Mouse (Mus musculus): ENCODE results near the gene Vps11.
"Not testable (repeated sequence)": the region's sequence is repeated elsewhere in the genome, so short reads cannot be mapped to it uniquely, and the experiment has no call there.

The Vps11 gene

DNA sequence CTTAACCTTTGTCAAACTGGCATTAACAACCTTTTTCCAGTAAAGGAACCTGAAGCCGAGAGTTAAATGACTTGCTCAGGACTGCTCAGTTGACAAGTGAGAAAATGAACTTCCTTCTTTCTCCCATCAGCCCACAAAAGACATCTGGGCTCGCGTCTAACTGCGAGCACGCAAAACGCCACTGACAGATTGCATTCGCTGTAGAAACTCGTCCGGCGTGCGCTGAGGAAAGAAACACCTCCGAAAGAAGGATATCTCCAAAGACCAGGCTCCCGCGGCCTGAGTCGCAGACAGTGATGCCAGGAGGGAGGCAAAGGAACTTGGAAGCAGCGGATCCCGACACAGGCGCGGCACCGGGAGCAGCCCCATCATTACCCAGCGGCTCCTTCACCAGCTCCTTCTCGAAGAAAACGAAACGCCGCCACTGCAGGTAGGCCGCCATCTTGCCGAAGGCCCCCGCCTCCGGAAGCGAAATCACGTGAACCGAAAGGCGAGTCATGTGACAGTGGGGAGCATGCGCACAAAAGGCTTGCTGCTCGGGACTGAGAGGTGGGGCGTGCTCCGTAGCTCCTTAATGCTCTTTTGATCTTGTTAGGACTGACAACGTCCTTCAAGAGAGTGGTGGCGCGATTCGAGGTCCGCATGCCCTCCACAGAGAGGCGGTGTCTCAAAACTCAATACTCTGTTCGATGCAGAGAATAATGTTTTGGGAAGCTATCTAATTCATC is at the start of gene Vps11:
TSS of gene Vps11 (minus strand) at position 481 of the 728 bp plus-strand sequence.
- DNase-seq (ENCODE audit: low read depth, low spot score) = peak; percentile 97

DNA sequence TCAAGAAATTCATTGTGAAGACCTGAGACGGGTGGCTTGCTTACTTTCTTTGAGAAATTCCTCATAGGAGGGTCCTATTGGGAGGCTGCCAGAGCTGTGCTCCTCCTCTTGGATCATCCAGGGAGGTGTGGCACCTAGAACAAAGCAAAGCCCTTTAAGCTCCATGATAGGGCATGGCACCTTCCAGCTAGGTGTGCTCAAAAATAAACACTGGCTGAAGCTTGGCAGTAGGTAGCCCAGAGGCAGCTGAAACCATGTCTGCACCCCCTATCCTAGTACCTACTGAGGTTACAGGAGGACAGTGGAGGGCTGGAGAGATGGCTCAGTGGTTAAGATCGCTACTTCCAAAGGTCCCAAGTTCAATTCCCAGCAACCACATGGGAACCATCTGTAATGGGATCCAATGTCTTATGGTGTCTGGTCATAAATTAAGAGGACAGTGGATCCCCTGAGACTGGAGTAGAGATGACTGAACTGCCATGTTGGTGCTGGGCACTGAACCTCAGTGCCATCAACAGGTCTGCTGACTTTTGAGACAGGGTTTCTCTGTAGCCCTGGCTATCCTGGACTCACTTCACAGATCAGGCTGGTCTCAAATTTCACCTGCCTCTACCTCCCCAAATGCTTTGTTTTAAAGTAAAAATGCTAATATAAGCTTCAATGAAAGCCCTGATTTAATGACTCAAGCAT is 49.3 kb upstream of the Vps11 start:
- DNase-seq (ENCODE audit: low read depth, low spot score) = no peak

DNA sequence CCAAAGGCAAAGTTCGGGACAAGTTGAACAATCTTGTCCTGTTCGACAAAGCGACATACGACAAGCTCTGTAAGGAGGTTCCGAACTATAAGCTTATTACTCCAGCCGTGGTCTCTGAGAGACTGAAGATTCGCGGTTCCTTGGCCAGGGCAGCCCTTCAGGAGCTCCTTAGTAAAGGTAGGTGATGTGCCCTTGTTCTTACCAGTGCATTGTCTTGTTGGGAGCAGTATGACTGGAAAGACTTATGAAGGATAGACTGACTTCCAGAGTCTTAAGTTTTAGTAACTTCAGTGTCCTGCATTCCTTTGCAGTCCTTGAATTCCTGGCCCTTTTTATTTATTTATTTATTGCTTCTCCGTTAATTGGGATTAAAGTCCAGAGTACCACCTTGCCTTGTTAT is 47.2 kb upstream of the Vps11 start:
- not testable (repeated sequence) for DNase-seq (ENCODE audit: low read depth, low spot score)

DNA sequence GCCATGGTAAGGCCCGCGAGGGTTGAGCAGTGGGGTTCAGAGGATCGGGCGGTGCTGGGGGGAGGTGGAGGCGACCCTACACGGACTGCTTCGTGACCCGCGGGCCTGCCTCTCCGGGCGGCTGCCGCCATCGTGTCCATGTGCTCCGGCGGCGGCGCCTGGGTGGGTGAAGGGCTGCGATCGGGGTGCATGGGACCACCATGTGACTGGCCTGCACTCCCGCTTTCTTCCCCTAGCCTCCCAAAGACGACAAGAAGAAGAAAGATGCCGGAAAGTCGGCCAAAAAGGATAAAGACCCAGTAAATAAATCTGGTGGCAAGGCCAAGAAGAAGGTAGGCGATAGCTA is 46.3 kb upstream of the Vps11 start:
- DNase-seq (ENCODE audit: low read depth, low spot score) = no peak

DNA sequence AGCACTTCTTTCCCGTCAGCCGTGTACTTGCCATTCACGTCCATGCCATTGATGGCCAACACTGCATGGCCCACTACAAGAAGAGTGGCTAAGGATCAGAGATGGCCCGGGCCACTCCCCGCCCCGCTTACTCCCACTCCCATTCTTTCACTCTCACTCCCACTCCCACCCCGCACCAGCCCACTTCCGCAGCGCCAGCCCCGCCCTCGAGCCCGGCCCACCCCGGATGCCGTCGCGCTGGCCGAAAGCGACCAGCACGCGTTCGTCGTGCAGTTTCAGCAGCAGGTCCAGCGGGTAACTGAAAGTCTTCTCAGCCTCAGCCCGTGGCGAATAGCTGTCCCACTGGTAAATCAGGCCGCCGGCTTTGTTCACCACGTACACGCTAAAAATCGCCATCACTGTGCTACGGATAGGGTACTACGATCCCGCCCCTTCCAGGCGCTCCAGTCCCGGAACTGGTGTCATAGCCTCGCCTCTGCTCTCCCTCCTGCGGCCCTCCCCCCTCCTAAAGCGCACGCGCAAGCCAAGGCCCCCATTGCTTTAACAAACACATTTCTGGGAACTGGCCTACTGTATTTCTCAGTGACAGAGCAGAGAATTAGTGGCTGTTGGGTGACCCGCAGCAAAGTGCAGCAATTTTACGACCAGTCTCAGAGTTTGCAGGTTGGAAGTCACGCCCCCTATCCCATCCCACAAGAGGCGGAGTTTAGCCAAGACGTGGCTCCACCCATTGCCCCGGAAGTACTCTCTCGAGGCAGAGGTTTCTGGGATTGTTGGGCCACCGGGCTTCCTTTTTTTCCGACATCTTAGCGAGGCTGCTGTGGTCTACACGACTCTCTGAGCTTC is 45.7 kb upstream of the Vps11 start, which contains the start of the genes Rps25 and Trappc4:
TSS of gene Rps25 (plus strand) at position 234 of the 846 bp plus-strand sequence.
TSS of gene Trappc4 (minus strand) at position 695 of the 846 bp plus-strand sequence.
- DNase-seq (ENCODE audit: low read depth, low spot score) = peak; percentile 95

DNA sequence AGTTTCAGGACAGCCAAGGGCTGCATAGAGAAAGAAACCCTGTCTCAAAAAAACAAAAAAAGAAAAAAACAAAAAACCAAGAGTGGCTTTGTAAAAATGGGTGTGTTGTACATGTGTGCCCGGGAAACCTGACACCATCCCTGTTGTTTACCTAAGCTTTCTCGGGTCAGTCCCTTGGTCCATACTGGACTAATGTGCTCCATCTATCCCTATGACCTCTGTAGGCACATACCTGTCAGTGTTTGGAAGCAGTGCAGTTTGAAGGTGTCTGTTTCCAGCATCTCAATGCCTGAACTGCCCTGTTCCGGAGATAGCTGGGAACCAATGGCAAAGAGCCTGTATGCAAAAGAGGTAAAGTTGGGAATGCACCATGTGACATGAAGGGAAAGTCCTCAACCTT is 43.5 kb upstream of the Vps11 start:
- no peak for DNase-seq (ENCODE audit: low read depth, low spot score)

DNA sequence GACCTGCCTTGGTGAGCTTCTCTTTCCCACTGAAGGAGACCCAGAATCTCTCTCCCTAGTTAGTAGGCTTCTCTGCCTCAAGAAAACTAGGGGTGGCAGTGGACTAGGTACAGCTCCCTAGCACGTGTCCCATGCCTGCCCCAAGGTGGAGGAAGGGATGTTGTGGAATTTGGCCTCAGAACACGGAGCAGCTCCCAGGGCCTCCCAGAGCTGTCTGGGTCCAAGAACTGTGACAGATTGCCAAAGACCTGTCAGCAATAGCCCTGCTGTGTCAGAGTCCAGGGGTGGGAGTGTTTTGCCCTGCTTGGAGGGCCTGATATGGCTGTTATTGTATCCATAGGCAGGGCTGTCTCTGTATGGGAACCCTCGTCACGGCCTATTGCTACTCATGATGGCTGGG is 39.6 kb upstream of the Vps11 start:
- no peak for DNase-seq (ENCODE audit: low read depth, low spot score)

DNA sequence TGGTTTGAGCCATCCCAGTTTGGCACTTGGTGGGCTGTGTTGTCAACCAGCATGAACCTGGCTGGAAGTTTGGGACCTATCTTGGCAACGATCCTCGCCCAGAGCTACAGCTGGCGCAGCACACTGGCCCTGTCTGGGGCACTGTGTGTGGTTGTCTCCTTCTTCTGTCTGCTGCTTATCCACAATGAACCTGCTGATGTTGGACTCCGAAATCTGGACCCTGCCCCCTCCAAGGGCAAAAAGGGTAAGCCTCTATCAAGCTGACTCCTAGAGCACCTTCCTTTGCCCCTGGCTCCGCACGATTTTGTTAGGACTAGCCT is 38.3 kb upstream of the Vps11 start:
- no peak for DNase-seq (ENCODE audit: low read depth, low spot score)

DNA sequence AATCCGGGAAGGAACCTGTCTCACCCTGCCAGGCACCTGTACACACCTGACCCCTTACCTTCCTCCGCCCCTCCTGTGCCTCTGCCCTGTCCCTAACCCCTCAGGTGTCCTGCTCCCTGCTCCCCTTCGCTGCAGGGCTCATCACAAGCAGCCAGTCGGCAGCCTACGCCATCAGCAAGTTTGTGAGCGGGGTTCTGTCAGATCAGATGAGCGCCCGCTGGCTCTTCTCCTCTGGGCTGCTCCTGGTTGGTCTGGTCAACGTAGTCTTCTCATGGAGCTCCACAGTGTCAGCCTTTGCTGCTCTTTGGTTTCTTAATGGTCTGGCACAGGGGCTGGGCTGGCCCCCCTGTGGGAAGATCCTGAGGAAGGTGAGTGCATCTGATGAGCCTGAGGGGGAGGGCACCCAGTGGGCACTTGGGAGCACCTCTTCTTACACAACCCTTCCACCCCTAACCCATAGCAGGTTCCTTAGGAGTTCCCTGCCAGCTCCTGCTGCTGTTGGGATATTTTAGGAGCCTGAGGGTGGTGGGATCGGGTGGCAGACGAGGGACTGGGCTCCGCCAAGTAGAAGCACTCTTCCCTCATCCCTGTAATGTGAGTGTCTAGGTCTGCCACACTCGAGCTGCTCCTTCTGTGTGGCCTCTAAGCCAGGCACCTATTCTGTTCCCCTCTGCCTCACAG is 37.8 kb upstream of the Vps11 start:
- DNase-seq (ENCODE audit: low read depth, low spot score) = no peak

DNA sequence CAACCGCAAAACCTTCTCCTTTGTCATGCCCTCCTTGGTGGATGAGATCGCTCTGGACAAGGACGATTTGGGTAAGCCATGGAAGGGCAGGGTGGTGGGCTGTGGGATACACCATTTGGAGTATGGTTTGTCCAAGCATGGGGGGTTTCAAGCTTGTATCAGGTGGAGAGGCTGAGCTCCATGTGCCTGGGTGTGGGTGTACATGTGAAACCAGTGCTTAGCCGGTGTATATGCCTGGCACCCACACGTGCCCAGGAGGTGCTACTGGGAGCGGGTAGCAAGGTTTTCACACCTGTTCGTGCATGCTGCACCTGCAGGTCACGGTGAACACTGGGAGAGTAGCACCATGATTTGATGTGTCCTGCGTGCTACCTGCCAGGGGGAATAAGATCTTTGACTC is 37.1 kb upstream of the Vps11 start:
- no peak for DNase-seq (ENCODE audit: low read depth, low spot score)

DNA sequence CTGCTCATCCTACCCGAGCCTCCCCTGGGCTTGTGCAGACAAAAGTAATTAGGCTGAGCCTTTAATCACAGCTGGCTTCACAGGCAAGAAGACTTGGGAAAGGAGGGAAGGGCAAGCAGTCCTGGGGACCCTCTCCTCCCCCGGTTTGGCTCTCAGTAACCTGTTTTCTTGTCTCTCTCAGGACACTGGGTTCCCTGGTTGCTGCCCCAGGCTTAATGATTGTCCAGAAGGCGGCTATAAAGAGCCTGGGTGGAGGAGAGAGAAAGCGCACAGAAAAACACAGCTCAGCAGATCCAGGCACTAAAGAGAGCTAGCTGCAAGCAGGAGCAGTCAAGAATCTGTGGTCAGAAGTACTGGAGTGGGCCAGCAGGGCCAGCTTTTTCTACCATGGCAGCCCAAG is 36.6 kb upstream of the Vps11 start:
- DNase-seq (ENCODE audit: low read depth, low spot score) = no peak

DNA sequence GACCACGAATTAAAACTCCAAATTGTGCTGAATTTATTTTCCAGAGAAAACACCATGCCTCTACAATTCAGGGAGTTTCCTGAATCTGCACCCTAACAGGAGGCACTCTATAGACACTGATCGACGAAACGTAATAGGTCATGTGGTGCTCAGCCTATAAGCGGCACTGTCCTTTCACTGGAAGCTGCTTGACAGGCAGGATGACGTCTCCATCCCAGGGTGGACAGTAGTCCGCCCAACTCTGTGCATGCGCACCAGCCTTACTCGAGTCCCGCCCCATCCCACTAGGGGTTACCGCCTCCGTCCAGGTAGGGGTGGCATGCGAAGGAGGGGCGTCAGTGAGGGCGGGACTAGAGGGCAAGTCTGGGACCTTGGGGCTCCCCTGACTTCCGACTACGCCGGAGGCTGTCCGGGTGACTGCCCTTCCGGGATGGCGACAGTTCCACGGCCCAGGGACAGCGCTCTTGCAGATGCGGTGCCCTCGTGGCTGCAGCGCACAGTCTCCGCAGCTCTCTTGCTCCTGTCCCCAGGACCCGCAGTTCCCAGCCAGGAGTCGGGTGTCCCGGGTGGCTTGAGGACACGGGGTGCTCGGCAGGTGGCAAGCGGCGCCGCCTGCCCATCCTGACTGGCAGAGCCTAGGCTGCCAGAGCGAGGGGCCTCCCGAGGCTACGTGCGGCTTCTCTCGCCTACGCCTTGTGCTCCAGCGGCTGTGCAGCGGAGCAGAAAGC is 35.4 kb upstream of the Vps11 start, which contains the start of gene Slc37a4:
TSS of gene Slc37a4 (plus strand) at position 169 of the 728 bp plus-strand sequence.
- DNase-seq (ENCODE audit: low read depth, low spot score) = peak; percentile 96

DNA sequence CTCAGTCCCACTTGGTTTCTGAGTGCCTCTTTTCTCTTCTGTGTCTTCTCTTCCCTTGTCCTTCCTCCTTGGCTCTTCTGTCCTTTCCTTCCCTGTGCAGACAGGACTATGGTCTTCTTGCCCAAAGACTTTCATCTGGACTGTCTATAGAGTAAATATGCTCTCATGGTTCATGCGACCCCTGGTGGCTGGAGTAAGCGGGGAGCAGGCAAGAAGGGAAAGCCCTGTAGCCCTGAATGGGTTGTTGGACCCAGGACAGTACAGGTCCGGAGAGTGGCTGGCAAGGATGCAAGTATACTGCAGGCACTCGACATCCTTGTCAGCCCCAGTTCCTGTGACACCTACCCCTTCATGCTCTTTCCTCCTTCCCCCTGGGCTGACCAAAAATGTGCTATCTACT is 30.0 kb upstream of the Vps11 start:
- peak; percentile 58 for DNase-seq (ENCODE audit: low read depth, low spot score)

DNA sequence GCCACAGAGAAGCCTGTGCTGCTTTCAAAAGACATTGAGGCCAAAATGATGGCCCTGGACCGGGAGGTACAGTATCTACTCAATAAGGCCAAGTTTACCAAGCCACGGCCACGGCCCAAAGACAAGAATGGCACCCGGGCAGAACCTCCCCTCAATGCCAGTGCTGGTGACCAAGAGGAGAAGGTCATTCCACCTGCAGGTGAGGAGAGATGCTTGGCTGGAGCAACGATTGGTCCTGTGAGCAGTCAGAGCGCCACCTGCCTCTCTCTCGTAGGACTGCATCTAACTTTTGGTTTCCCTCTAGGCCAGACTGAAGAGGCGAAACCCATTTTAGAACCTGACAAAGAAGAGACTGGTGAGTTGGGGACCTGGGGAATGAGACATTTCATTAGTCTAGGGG is 27.8 kb upstream of the Vps11 start:
- peak; percentile 63 for DNase-seq (ENCODE audit: low read depth, low spot score)

DNA sequence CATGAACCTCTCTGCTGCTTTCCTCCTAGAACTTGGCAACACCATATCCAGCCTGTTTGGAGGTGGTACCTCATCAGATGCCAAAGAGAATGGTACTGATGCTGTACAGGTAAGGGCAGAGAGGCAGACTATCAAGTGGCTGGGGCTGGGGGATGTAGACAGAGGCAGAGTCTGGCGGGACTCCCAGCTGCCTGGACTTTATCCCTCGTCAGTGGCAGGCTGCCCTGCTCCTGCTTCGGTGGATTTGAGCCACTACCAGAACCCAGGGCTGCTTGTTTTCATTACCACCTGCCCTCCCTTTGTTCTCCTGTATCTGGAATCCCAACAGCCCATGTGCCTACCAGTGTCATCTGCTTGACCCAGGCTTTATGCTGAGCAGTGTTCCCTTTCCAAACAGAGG is 25.8 kb upstream of the Vps11 start:
- no peak for DNase-seq (ENCODE audit: low read depth, low spot score)

DNA sequence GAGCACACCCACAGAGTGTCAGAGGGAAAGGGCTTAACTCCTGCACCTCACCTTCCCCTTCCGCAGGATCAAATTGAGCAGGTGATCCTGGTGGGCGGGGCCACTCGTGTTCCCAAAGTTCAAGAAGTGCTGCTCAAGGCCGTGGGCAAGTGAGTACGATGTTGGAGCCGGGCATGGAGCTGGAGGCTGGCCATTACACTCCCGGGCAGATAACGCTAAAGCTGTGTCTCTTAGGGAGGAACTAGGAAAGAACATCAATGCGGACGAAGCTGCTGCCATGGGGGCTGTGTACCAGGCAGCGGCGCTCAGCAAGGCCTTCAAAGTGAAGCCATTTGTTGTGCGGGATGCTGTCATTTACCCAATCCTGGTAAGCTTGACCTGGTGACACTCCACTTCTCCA is 23.1 kb upstream of the Vps11 start:
- no peak for DNase-seq (ENCODE audit: low read depth, low spot score)

DNA sequence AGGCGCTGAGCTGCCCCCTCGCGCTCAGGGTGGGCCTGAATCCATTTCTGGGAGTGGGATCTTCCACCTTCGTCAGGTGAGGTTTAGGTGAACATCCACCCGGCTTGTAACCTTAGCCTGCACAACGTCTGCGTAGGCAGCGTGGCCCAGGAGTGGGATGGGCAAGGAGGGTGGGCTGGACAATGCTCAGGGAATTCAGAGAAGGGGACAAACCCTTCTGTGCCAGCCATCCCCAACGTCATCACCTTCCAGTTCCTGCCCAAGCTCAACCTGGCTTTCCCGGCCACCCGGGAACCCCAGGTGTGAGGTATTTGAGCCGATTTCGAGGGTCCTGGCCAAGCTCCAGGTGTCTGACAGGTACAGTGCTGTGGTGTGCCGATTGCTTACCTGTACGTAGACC is 18.4 kb upstream of the Vps11 start:
- DNase-seq (ENCODE audit: low read depth, low spot score) = no peak

DNA sequence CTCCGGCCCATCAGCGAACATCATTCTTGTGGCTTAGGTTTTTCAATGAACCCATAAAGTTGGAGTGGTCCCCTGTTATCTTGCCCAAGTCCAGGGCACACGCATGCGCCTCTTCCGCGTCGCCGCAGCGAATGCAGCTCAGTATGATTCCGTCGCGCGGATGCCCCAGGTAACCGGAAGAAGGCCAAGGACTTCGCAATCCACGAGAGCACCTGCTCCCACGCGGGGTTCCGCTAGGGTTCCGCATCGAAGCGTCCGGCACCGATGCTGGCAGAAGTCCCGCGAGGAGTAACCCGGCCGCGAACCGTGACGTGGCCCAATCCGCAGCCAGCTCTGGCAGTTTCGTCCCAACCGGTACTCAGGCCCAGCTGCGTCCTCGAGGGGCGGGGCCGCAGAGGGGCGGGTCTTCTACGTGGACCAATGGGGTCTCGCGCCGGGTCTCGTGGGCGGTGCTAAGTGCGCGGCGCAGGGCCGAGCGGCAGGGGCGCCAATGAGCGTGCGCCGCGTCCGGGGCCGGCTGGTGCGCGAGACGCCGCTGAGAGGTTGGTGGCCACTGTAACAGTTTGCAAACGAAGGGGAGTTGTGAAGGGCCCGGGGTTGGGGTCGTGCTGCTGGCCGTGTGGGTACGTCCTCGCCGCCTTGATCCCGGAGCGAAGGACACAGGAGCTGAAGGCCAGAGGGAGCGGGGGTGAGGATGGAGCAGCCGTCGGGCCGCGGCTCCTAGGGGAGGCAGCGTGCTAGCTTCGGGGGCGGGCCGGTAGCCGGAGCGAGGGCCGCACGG is 17.8 kb upstream of the Vps11 start, which contains the start of gene Hyou1:
TSS of gene Hyou1 (plus strand) at position 437 of the 781 bp plus-strand sequence.
- DNase-seq (ENCODE audit: low read depth, low spot score) = peak; percentile 99

DNA sequence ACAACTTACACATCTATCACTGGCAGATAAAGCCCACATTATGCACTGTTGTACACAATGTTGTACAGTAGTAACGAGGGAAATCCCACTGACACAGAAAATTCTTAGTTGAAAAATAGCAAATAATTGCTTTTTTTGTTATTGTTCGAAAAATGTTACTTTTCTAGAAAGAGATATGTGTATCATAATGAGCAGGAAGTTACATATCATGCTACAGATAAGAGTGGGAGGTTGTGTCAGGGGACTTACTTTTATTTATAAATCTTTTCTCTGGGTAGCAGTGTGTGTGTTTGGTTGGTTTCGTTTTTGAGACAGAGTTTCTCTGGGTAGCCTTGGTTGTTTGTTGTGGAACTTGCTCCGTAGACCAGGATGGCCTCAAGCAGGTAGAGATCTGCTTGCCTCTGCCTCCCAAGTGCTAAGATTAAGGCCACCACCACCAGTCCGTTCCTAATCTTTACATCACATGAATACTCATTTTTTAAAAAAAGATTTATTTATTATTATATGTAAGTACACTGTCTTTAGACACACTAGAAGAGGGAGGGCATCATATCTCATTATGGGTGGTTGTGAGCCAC is 16.8 kb upstream of the Vps11 start:
- peak; percentile 45 for DNase-seq (ENCODE audit: low read depth, low spot score)

DNA sequence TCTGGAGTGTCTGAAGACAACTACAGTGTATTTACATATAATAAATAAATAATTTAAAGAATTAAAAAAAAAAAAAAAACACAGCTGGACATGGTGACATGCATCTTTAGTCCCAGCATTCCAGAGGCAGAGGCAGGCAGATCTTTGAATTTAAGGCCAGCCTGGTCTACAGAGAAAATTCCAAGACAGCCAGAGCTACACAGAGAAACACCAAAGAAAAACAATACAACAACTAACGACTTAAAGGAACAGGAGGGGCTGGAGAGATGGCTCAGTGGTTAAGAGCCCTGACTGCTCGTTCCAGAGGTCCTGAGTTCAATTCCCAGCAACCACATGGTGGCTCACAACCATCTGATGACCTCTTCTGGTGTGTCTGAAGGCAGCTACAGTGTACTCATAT is 15.9 kb upstream of the Vps11 start:
- DNase-seq (ENCODE audit: low read depth, low spot score) = not testable (repeated sequence)
